ENCODE assay signal across 19 mouse cellular contexts in the genomic region with DNA sequence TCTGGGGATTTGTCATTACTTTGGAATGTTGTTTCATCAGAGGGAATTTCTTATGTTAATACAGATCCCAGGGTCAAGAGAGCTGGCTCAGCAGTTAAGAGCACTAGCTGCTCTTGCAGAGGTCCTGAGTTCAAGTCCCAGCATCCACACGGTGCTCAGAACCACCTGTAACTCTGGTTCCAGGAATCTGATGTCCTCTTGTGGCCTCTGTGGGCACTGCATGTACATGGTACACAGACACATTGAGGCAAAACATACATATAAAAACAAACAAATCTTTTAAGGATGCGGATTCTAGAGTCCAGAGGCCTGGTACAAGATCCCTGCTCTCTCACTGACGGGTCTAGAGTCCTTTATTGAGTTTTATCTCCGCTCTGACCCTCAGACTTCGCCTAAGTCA. TPM values are rescaled to one million over a fixed set of nuclear protein-coding genes. Genes with fewer than 3 reads are reported as not detected.
A peak's percentile ranks its signal among the peaks of the same experiment; 100 is the strongest.
DNase-seq lines count a peak whose midpoint lies in the region; ATAC-seq and TF ChIP-seq lines count a peak whose summit lies in the region.
"Had no signal": no experiment of that assay in that cellular context is flagged by ENCODE, and none has a peak within 500 bp of the region (broad histone marks: within the 10 kb centered on the region; RNA-seq: fewer than 3 reads in every experiment).

No protein-coding gene starts in this region.

- 91% methylated on average over 5 of the region's 5 CpGs for WGBS in embryonic facial prominence, embryonic 10.5 days

- peak; percentile 14 for TF ChIP-seq CTCF in left cerebral cortex, adult 2 months (IDR thresholded peaks at IDR 0.05)

- intact Hi-C loops in left cerebral cortex, adult 2 months (cut with DNase I) = no loop called here
- intact Hi-C loops in left cerebral cortex, postnatal 36 days (cut with DNase I) = no loop called here

- no peaks in the 10 kb centered on the region for H3K4me1 ChIP-seq in embryonic facial prominence, embryonic 10.5 days
- H3K4me1 ChIP-seq: embryonic facial prominence, embryonic 12.5 days; forebrain, embryonic 13.5 days; heart, embryonic 12.5 days; hindbrain, embryonic 12.5 days; intestine, embryonic 15.5 days; limb, embryonic 13.5 days; neural tube, embryonic 12.5 days had no signal

- H3K27me3 ChIP-seq in embryonic facial prominence, embryonic 10.5 days (replicated peaks; ENCODE audit: low read depth, poor library complexity, severe bottlenecking) = no peaks in the 10 kb centered on the region
- H3K27me3 ChIP-seq: embryonic facial prominence, embryonic 12.5 days; forebrain, embryonic 13.5 days; heart, embryonic 12.5 days; hindbrain, embryonic 12.5 days; intestine, embryonic 15.5 days; limb, embryonic 13.5 days; neural tube, embryonic 12.5 days had no signal

- H3K36me3 ChIP-seq in embryonic facial prominence, embryonic 10.5 days (replicated peaks) = peaks cover 98% of the 10 kb centered on the region

- 0 out of 2 replicates have a peak, but pooled peaks have one; percentile 27 for ATAC-seq in granulocyte monocyte progenitor cell, adult 5-6 weeks (replicated peaks; ENCODE audit: poor library complexity, severe bottlenecking)
- ATAC-seq: CD4-positive, CD25-positive, alpha-beta regulatory T cell, adult 4 months; forebrain, embryonic 13.5 days; intestine, embryonic 15.5 days had no signal

- no peak overlapping the region for H3K27ac ChIP-seq in left cerebral cortex, adult 2 months
- H3K27ac ChIP-seq in embryonic facial prominence, embryonic 10.5 days (replicated peaks) = no peak overlapping the region
- H3K27ac ChIP-seq: embryonic facial prominence, embryonic 12.5 days; forebrain, embryonic 13.5 days; hindbrain, embryonic 12.5 days; intestine, embryonic 15.5 days; limb, embryonic 13.5 days; neural tube, embryonic 12.5 days had no signal

- H3K4me3 ChIP-seq in left cerebral cortex, adult 2 months = no peak overlapping the region
- no peak overlapping the region for H3K4me3 ChIP-seq in embryonic facial prominence, embryonic 10.5 days
- H3K4me3 ChIP-seq: embryonic facial prominence, embryonic 12.5 days; erythroblast, embryonic 14.5 days; forebrain, embryonic 13.5 days; heart, embryonic 12.5 days; hindbrain, embryonic 12.5 days; intestine, embryonic 15.5 days; limb, embryonic 13.5 days; neural tube, embryonic 12.5 days had no signal

- H3K9me3 ChIP-seq in embryonic facial prominence, embryonic 10.5 days = no peaks in the 10 kb centered on the region
- H3K9me3 ChIP-seq: embryonic facial prominence, embryonic 12.5 days; forebrain, embryonic 13.5 days; heart, embryonic 12.5 days; hindbrain, embryonic 12.5 days; intestine, embryonic 15.5 days; limb, embryonic 13.5 days; neural tube, embryonic 12.5 days had no signal

- no peak for DNase-seq in left cerebral cortex, adult 2 months (ENCODE audit: extremely low spot score in 1 of 2, low spot score in 2 of 2)
- DNase-seq in left cerebral cortex, postnatal 36 days (ENCODE audit: low spot score in 2 of 2) = no peak
- DNase-seq in 3T3-L1 (ENCODE audit: low read depth, low spot score) (peak; percentile 59), ES-CJ7 (ENCODE audit: low read depth, low spot score) (peak; percentile 52)
- DNase-seq in right cerebral cortex, adult 2 months (ENCODE audit: low spot score in 2 of 2) = no peak
- no peak for DNase-seq in embryonic facial prominence, embryonic 10.5 days (ENCODE audit: low spot score)
- DNase-seq: adrenal gland, adult 8-10 months; cerebellum, adult 9-10 months; right cerebral cortex, adult 18-20 months had no signal

RNA-seq across cellular contexts. Expression of a gene that starts 7.1 kb away (rescaled TPM):
- 1 to 10 TPM in 1 of 2 experiments, under 1 TPM in 1; 0.97 to 2.0 TPM for total RNA-seq in left cerebral cortex, adult 2 months (2021)
- 1 to 10 TPM; 1.1 to 1.5 TPM for total RNA-seq in left cerebral cortex, postnatal 36 days (2021)
- total RNA-seq in granulocyte monocyte progenitor cell, adult 5-6 weeks (2014; fragmentation: Nextera tagmentation) = 22.0 and 38.4 TPM in 2 replicates
- total RNA-seq in granulocyte monocyte progenitor cell, adult 5-6 weeks (2017) = 33.9 and 43.1 TPM in 2 replicates
- polyA plus RNA-seq in embryonic facial prominence, embryonic 10.5 days (2016; fragmentation: Nextera tagmentation; extraction: Ambion mirVana) = 61.7 and 62.1 TPM in 2 replicates

RNA-seq across cellular contexts. Expression of a gene that starts 7.3 kb away (rescaled TPM):
- total RNA-seq in left cerebral cortex, adult 2 months (2021) = 10 to 100 TPM; 19.2 to 20.8 TPM
- 10 to 100 TPM; 19.6 to 20.8 TPM for total RNA-seq in left cerebral cortex, postnatal 36 days (2021)
- 35.6 and 51.4 TPM in 2 replicates for total RNA-seq in granulocyte monocyte progenitor cell, adult 5-6 weeks (2014; fragmentation: Nextera tagmentation)
- total RNA-seq in granulocyte monocyte progenitor cell, adult 5-6 weeks (2017) = 50.7 and 58.2 TPM in 2 replicates
- polyA plus RNA-seq in embryonic facial prominence, embryonic 10.5 days (2016; fragmentation: Nextera tagmentation; extraction: Ambion mirVana) = 72.6 and 77.7 TPM in 2 replicates

RNA-seq across cellular contexts. Expression of a gene that starts 14.6 kb away (rescaled TPM):
- total RNA-seq in left cerebral cortex, adult 2 months (2021) = 10 to 100 TPM; 73.9 to 76.0 TPM
- total RNA-seq in left cerebral cortex, postnatal 36 days (2021) = 10 to 100 TPM; 63.3 to 66.0 TPM
- 9.8 and 10.8 TPM in 2 replicates for total RNA-seq in granulocyte monocyte progenitor cell, adult 5-6 weeks (2014; fragmentation: Nextera tagmentation)
- total RNA-seq in granulocyte monocyte progenitor cell, adult 5-6 weeks (2017) = 10.6 and 15.1 TPM in 2 replicates
- 12.4 and 13.0 TPM in 2 replicates for polyA plus RNA-seq in embryonic facial prominence, embryonic 10.5 days (2016; fragmentation: Nextera tagmentation; extraction: Ambion mirVana)

RNA-seq across cellular contexts. Expression of a gene that starts 50.2 kb away (rescaled TPM):
- total RNA-seq in left cerebral cortex, adult 2 months (2021) = 10 to 100 TPM; 11.5 to 14.3 TPM
- 10 to 100 TPM; 13.5 TPM for total RNA-seq in left cerebral cortex, postnatal 36 days (2021)
- total RNA-seq in granulocyte monocyte progenitor cell, adult 5-6 weeks (2014; fragmentation: Nextera tagmentation) = not detected in 2 replicates
- 0.82 TPM in 1 of 2 replicates, not detected in the other for total RNA-seq in granulocyte monocyte progenitor cell, adult 5-6 weeks (2017)
- 2.0 and 2.4 TPM in 2 replicates for polyA plus RNA-seq in embryonic facial prominence, embryonic 10.5 days (2016; fragmentation: Nextera tagmentation; extraction: Ambion mirVana)
- polyA plus RNA-seq: CD4-positive, CD25-positive, alpha-beta regulatory T cell, adult 4 months had no signal

Comparison
In these comparisons a context has a peak if more than half of its experiments do, and no peak if none do; other contexts are left out.
1. DNase-seq: peak in 3T3-L1 (single experiment) and ES-CJ7 (single experiment); none in left cerebral cortex, adult 2 months (0 of 2), left cerebral cortex, postnatal 36 days (0 of 2), right cerebral cortex, adult 2 months (0 of 2) and embryonic facial prominence, embryonic 10.5 days (single experiment).
2. RNA of a gene that starts 7.1 kb away (total RNA-seq): 22.0 to 43.1 TPM in granulocyte monocyte progenitor cell, adult 5-6 weeks; 0.97 to 2.0 TPM in left cerebral cortex, adult 2 months and 1.1 to 1.5 TPM in left cerebral cortex, postnatal 36 days; every median in the first group is over 4 times any median in the second.